Mouse (Mus musculus): ENCODE measurements at regions not wholly inside any gene's neighbourhood (a gene's known extent, or its start where the extent isn't known, plus 50 kb on each side); places are given as distances from the start of the nearest gene placed in this dataset.

DNA sequence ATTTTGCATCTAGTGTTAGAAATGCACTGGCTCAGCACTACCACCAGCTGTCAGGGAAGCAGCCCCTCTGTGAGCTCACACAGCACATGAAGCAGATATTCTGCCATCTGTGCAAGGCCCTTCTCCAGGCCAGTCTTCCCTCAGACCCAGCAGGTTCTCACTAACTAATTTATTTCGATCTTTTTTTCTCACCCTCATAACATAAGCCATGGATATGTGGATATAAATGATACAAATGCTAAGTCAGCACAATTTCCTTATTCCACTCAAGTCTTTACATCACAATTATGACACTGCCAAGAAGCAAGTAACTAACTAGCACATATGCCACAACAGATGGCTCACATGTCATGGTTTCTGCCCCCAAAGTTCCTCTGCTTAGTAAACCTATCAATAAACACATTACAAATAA, 182.3 kb upstream of the Sptlc3 start:
- Histone ChIP-seq H3K27ac (ENCODE audit: low read length) (no peak overlapping the region), H3K4me3 (ENCODE audit: low read depth, low read length) (no peak overlapping the region), H3K36me3 (ENCODE audit: control insufficient read depth, insufficient read depth, low read length) (no peaks in the 10 kb centered on the region), H3K9ac (replicated peaks; ENCODE audit: low read depth, low read length) (no peak overlapping the region), H3K4me1 (ENCODE audit: control insufficient read depth, insufficient read depth, low read length) (no peaks in the 10 kb centered on the region), H3K9me3 (ENCODE audit: control insufficient read depth, low read depth, low read length) (no peaks in the 10 kb centered on the region), H3K27me3 (ENCODE audit: control insufficient read depth, insufficient read depth, low read length) (no peaks in the 10 kb centered on the region), H3K4me2 (replicated peaks; ENCODE audit: low read depth, low read length) (no peak overlapping the region)
- ATAC-seq (ENCODE audit: insufficient number of reproducible peaks, insufficient read depth, low FRiP score, low read depth): no peak
- 84% methylated on average over 1 of the region's 1 CpGs for WGBS

DNA sequence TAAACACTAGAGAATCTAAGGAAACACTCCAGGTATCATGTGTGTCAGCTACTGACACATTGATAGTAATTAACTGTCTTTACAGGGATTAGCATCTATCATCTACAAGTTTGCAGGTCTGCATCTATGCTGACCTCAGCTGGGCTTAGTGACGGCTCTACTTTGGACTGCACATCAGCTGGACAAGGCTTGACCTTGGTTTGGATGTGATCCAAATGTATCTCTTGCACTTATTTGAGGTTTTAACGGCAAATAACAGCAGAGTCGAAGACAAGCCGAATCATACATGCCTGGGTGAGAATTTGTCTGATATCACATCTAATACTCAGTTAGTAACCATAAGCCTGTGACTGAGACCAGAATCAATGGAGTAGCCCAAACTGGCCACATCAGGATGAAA, 181.7 kb upstream of the Sptlc3 start:
- Histone ChIP-seq H3K27ac (ENCODE audit: low read length) (no peak overlapping the region), H3K9ac (replicated peaks; ENCODE audit: low read depth, low read length) (no peak overlapping the region), H3K4me2 (replicated peaks; ENCODE audit: low read depth, low read length) (no peak overlapping the region), H3K4me3 (ENCODE audit: low read depth, low read length) (no peak overlapping the region), H3K36me3 (ENCODE audit: control insufficient read depth, insufficient read depth, low read length) (no peaks in the 10 kb centered on the region), H3K9me3 (ENCODE audit: control insufficient read depth, low read depth, low read length) (no peaks in the 10 kb centered on the region), H3K27me3 (ENCODE audit: control insufficient read depth, insufficient read depth, low read length) (no peaks in the 10 kb centered on the region), H3K4me1 (ENCODE audit: control insufficient read depth, insufficient read depth, low read length) (no peaks in the 10 kb centered on the region)
- WGBS: 76% methylated on average over 4 of the region's 4 CpGs
- no peak for ATAC-seq (ENCODE audit: insufficient number of reproducible peaks, insufficient read depth, low FRiP score, low read depth)

DNA sequence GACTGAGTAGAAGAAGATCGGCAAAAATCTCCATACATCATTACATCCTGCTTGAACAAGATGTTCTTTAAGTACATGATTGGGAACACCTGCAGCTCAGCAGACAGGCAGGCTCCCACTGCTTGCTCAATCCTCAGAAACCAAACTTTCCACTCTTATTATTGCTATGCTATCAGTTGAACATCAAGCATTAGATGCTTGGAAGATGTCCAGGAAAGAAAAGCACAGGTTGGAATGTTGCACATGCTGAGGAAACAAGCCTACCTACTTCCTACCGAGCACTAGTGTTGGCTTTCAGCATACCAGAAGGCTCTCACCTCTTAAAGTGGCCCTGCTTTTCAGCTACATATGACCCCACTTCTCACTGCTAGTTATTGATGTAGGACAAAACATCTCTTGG, 171.2 kb upstream of the Sptlc3 start:
- Histone ChIP-seq H3K4me1 (ENCODE audit: control insufficient read depth, insufficient read depth, low read length) (no peaks in the 10 kb centered on the region), H3K27me3 (ENCODE audit: control insufficient read depth, insufficient read depth, low read length) (no peaks in the 10 kb centered on the region), H3K27ac (ENCODE audit: low read length) (no peak overlapping the region), H3K36me3 (ENCODE audit: control insufficient read depth, insufficient read depth, low read length) (no peaks in the 10 kb centered on the region), H3K9ac (replicated peaks; ENCODE audit: low read depth, low read length) (no peak overlapping the region), H3K9me3 (ENCODE audit: control insufficient read depth, low read depth, low read length) (no peaks in the 10 kb centered on the region), H3K4me2 (replicated peaks; ENCODE audit: low read depth, low read length) (no peak overlapping the region), H3K4me3 (ENCODE audit: low read depth, low read length) (no peak overlapping the region)
- ATAC-seq (ENCODE audit: insufficient number of reproducible peaks, insufficient read depth, low FRiP score, low read depth): 0 out of 2 replicates have a peak, but pooled peaks have one; percentile 14
- 42% methylated on average over 2 of the region's 2 CpGs for WGBS

DNA sequence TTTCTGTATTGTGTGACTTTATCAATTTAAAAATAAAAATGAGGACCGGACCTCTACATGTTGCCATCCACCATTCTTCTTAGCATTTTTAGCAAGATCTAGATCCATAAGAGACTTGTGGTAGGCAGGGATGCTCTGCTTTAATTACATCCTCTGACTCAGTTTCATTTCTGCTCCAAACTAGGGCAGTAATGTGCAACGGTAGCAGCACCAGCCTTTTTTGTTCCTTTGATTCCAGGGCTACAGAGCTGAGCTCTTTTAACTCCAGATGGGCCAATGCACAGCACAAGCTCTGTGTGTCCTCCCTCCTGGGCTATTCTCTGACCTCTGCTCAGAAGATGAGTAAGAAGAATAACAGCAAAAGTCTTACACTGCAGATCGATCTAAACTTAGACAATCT, 168.2 kb upstream of the Sptlc3 start:
- Histone ChIP-seq H3K4me2 (replicated peaks; ENCODE audit: low read depth, low read length) (no peak overlapping the region), H3K27ac (ENCODE audit: low read length) (no peak overlapping the region), H3K36me3 (ENCODE audit: control insufficient read depth, insufficient read depth, low read length) (no peaks in the 10 kb centered on the region), H3K4me3 (ENCODE audit: low read depth, low read length) (no peak overlapping the region), H3K9me3 (ENCODE audit: control insufficient read depth, low read depth, low read length) (no peaks in the 10 kb centered on the region), H3K4me1 (ENCODE audit: control insufficient read depth, insufficient read depth, low read length) (no peaks in the 10 kb centered on the region), H3K27me3 (ENCODE audit: control insufficient read depth, insufficient read depth, low read length) (no peaks in the 10 kb centered on the region), H3K9ac (replicated peaks; ENCODE audit: low read depth, low read length) (no peak overlapping the region)
- 88% methylated on average over 3 of the region's 3 CpGs for WGBS
- no peak for ATAC-seq (ENCODE audit: insufficient number of reproducible peaks, insufficient read depth, low FRiP score, low read depth)

DNA sequence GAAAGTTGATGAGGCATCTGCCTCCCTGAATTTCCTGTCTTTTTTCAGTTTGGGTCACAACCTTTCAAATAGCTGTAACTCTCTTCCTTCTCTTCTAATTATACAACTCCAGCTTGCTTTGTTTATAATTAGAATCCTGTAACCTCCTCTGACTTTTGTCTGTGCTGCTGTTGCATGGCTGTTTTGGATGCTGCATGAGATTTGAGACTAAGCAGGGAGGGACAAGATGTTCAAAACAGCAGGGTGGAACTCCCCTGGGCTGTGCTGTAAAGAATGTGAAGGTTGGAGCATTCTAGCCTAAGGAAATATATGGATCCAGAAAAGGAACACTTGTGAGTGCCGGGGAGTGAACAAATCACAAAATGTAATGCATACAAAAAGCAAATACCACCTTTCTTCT, 159.0 kb upstream of the Sptlc3 start:
- ATAC-seq (ENCODE audit: insufficient number of reproducible peaks, insufficient read depth, low FRiP score, low read depth): no peak
- 56% methylated on average over 1 of the region's 1 CpGs for WGBS
- no peak overlapping the region for H3K9ac ChIP-seq (replicated peaks; ENCODE audit: low read depth, low read length)

DNA sequence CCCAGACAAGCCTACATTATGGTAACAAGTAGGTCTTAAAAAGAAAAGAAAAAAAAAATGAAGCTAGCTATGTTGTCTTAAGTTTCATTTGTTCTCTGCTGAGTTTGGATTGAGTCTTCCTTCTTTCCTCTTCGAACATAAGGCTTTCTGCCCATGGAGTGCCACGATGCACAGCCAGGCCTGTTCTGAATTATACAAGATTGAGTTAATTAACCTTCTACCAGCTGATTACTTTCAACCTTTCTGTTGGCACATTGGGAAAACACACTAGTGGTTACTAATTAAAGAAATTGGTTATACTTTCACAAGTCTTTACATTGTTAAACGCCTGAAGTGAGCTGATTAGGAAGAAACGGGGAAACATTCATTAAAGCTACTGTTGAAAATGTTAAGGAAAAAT, 155.5 kb upstream of the Sptlc3 start:
- H3K9me3 ChIP-seq (ENCODE audit: control insufficient read depth, low read depth, low read length): no peaks in the 10 kb centered on the region
- H3K9ac ChIP-seq (replicated peaks; ENCODE audit: low read depth, low read length): no peak overlapping the region
- H3K4me1 ChIP-seq (ENCODE audit: control insufficient read depth, insufficient read depth, low read length): no peaks in the 10 kb centered on the region
- H3K27me3 ChIP-seq (ENCODE audit: control insufficient read depth, insufficient read depth, low read length): no peaks in the 10 kb centered on the region
- ATAC-seq (ENCODE audit: insufficient number of reproducible peaks, insufficient read depth, low FRiP score, low read depth): no peak
- no peak overlapping the region for H3K4me3 ChIP-seq (ENCODE audit: low read depth, low read length)
- no peaks in the 10 kb centered on the region for H3K36me3 ChIP-seq (ENCODE audit: control insufficient read depth, insufficient read depth, low read length)
- no peak overlapping the region for H3K27ac ChIP-seq (ENCODE audit: low read length)
- 84% methylated on average over 4 of the region's 4 CpGs for WGBS
- no peak overlapping the region for H3K4me2 ChIP-seq (replicated peaks; ENCODE audit: low read depth, low read length)

More for the DNA sequence above, 159.0 kb upstream of the Sptlc3 start:
- H3K4me3 ChIP-seq (ENCODE audit: low read depth, low read length): no peak overlapping the region
- H3K4me2 ChIP-seq (replicated peaks; ENCODE audit: low read depth, low read length): no peak overlapping the region
- H3K27ac ChIP-seq (ENCODE audit: low read length): no peak overlapping the region
- no peaks in the 10 kb centered on the region for H3K4me1 ChIP-seq (ENCODE audit: control insufficient read depth, insufficient read depth, low read length)
- H3K9me3 ChIP-seq (ENCODE audit: control insufficient read depth, low read depth, low read length): no peaks in the 10 kb centered on the region
- no peaks in the 10 kb centered on the region for H3K36me3 ChIP-seq (ENCODE audit: control insufficient read depth, insufficient read depth, low read length)
- H3K27me3 ChIP-seq (ENCODE audit: control insufficient read depth, insufficient read depth, low read length): no peaks in the 10 kb centered on the region

DNA sequence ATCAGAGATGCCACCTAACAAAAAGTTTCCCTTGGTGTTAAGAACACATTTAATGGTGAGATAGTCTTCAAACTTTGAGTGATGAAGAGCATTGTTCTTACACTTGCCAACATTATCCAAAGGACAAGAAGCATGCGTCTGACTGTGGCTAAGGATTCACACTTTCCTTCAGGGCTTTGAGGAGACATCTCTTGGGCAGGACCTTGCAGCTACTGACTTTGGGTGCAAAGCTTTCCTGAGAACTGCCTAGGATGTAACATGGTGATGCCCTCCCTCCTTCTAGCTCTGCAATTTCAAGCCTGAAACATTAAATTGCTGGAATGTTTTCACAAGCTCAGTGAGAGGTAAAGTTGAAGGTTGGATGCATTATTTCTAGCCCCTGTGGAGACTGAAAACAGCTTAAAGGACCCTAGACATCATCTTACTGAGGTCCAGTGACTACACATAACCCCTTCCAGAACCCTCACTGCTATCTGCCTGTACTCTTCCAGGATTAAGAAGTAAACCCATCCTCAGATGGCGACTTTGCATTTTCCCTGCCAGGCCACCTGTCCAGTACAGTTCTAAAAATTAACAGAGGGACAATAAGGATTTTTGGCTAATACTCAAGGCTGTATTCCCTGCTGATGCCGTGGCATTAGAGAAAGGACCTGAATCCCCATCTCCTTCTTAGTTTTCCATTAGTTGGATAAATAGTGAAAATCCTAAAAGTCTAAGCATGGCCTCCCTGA, 137.3 kb upstream of the Sptlc3 start:
- Histone ChIP-seq H3K4me3 (ENCODE audit: low read depth, low read length) (no peak overlapping the region), H3K9ac (replicated peaks; ENCODE audit: low read depth, low read length) (no peak overlapping the region), H3K9me3 (ENCODE audit: control insufficient read depth, low read depth, low read length) (no peaks in the 10 kb centered on the region), H3K36me3 (ENCODE audit: control insufficient read depth, insufficient read depth, low read length) (no peaks in the 10 kb centered on the region), H3K4me1 (ENCODE audit: control insufficient read depth, insufficient read depth, low read length) (no peaks in the 10 kb centered on the region), H3K27me3 (ENCODE audit: control insufficient read depth, insufficient read depth, low read length) (no peaks in the 10 kb centered on the region), H3K27ac (ENCODE audit: low read length) (no peak overlapping the region), H3K4me2 (replicated peaks; ENCODE audit: low read depth, low read length) (no peak overlapping the region)
- no peak for ATAC-seq (ENCODE audit: insufficient number of reproducible peaks, insufficient read depth, low FRiP score, low read depth)
- WGBS: 80% methylated on average over 3 of the region's 3 CpGs

DNA sequence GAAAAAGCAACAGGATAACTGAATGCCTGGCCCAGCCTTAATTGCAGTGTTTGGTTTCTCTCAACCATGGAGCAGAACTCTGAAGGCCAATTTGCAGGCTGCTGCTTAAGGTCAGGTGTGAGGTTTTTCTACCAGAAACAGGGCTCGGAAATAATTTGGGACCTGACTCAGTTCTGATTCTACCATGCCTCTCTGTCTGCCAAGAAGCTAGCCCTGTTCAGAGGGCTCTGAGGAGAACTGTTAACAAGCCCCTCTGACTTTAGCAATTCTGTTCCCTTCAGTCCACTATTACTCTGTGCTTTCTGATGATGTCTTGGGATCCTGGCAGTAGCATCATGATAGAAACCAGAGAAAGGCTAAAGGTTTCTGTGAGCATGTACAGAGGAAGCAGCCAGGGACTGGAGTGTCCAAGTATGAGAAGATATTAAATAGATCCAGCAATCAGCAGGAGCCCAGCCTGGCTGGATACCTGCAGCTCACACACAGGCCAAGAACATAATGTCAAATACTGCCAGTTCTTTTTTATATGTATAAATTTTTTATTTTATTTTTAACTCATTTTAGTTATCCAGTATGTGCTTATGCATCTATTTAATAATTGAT, 131.4 kb upstream of the Sptlc3 start:
- Histone ChIP-seq H3K27ac (ENCODE audit: low read length) (no peak overlapping the region), H3K4me1 (ENCODE audit: control insufficient read depth, insufficient read depth, low read length) (no peaks in the 10 kb centered on the region), H3K9me3 (ENCODE audit: control insufficient read depth, low read depth, low read length) (no peaks in the 10 kb centered on the region), H3K4me2 (replicated peaks; ENCODE audit: low read depth, low read length) (no peak overlapping the region), H3K27me3 (ENCODE audit: control insufficient read depth, insufficient read depth, low read length) (no peaks in the 10 kb centered on the region), H3K36me3 (ENCODE audit: control insufficient read depth, insufficient read depth, low read length) (no peaks in the 10 kb centered on the region), H3K4me3 (ENCODE audit: low read depth, low read length) (no peak overlapping the region), H3K9ac (replicated peaks; ENCODE audit: low read depth, low read length) (no peak overlapping the region)
- 89% methylated on average over 1 of the region's 1 CpGs for WGBS
- ATAC-seq (ENCODE audit: insufficient number of reproducible peaks, insufficient read depth, low FRiP score, low read depth): no peak

DNA sequence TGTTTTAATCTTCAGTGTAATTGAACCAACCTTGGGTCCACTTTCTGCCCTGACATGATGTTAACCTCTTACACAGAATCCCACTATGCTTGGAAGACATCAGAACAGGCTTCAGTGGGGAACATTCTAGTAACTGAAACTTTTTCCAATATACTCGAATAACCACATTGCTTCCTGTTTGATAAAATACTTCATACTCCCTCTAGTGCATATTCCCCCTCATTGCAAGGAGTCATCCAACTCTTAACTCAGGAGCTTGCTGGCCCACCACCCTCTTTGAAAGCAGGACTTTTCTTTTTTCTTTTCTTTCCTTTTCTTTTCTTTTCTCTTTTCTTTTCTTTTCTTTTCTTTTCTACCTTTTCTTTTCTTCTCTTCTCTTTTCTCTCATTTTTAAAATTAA, 123.6 kb upstream of the Sptlc3 start:
- no peaks in the 10 kb centered on the region for H3K4me1 ChIP-seq (ENCODE audit: control insufficient read depth, insufficient read depth, low read length)
- no peak overlapping the region for H3K4me3 ChIP-seq (ENCODE audit: low read depth, low read length)
- no peak for ATAC-seq (ENCODE audit: insufficient number of reproducible peaks, insufficient read depth, low FRiP score, low read depth)
- H3K9ac ChIP-seq (replicated peaks; ENCODE audit: low read depth, low read length): no peak overlapping the region
- H3K9me3 ChIP-seq (ENCODE audit: control insufficient read depth, low read depth, low read length): no peaks in the 10 kb centered on the region
- no peak overlapping the region for H3K4me2 ChIP-seq (replicated peaks; ENCODE audit: low read depth, low read length)
- H3K36me3 ChIP-seq (ENCODE audit: control insufficient read depth, insufficient read depth, low read length): no peaks in the 10 kb centered on the region
- no peak overlapping the region for H3K27ac ChIP-seq (ENCODE audit: low read length)
- H3K27me3 ChIP-seq (ENCODE audit: control insufficient read depth, insufficient read depth, low read length): no peaks in the 10 kb centered on the region
- WGBS: 19% methylated on average over 1 of the region's 1 CpGs
